Mouse (Mus musculus) T-helper 17 cell (primary cell): ENCODE measurements around the gene Epb41l4b.

Experiments used
- in situ Hi-C, 2 experiments: fragments of 300-600 bp; cut with MboI, MseI; formaldehyde crosslinking; loops; 1 replicate in 1 of 2; 2 replicates in 1 of 2; pipeline ENCODE4 v1.15.1; 2025; ENCODE audit warnings: high pct_unique_total_duplicates in 2 of 2

Epb41l4b gene

GRCm38 (mm10) chr4:57114617-57115592 lies 28.3 kb downstream of the Epb41l4b start:
- in situ Hi-C loops, result no loop called here

GRCm38 (mm10) chr4:57113472-57114216 lies 29.6 kb downstream of the Epb41l4b start:
- in situ Hi-C loops, result no loop called here

- in situ Hi-C loops, result no loop called here
Observed at GRCm38 (mm10) chr4:57111992-57112540, 31.2 kb downstream of the Epb41l4b start.

DNA sequence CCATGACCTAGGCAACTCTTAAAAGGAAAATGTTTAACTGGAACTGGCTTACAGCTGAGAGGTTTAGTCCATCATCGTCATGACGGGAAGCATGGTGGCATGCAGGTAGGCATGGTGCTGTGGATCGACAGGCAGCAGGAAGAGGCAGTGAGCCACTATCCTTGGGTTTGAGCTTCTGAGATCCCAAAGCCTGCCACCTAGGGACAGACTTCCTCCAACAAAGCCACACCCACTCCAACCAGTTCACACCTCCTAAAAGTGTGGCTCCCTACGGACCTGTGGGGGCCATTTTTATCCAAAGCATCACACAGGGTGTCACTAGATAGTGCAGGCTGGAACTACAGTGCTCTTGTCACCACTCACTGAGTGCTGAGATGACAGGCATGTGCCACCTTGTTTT lies 31.8 kb downstream of the Epb41l4b start:
- in situ Hi-C loops, result no loop called here

- in situ Hi-C loops, result no loop called here
Observed at GRCm38 (mm10) chr4:57109543-57109942, 33.7 kb downstream of the Epb41l4b start.

- in situ Hi-C loops, result no loop called here
Observed at GRCm38 (mm10) chr4:57105339-57105738, 37.9 kb downstream of the Epb41l4b start.

DNA sequence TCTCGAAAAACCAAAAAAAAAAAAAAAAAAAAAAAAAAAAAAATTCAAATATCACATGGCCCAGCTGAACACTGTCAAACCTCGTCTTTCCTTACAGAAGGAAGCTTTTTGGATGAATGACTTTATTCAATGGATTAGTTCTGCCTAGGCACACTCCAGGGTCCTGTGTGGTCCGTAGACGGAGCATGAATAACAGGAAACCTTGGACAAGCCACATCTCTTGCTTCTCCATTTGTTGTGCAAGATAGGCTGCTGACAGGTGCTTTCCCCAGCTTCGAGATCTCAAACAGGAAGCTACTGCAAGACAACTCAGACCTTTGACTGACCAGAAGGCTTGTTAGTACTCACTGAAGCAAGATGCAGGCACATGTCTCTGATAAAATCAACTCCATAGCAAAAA lies 39.4 kb downstream of the Epb41l4b start:
- in situ Hi-C loops, result no loop called here

GRCm38 (mm10) chr4:57101095-57101494 lies 42.1 kb downstream of the Epb41l4b start:
- in situ Hi-C loops, result no loop called here

DNA sequence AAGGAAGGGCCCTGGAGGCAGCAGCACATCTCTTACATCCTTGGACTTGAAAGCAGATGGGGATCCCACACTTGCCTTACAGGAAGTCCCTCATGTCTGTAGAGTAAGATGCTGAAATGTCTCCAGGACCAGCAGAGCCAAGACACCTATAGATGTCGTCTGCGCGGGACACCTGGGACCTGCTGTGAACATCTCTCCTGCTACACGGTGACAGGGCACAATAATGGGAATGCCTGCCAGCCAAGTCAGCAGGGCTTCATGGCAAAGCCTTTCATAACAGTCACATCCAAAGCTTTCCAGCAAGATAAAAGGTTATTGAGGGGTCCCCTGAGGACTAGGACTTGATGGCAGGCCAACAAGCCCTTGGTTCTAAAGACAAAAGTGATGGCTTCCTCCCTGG lies 45.8 kb downstream of the Epb41l4b start:
- in situ Hi-C loops, result loop anchor here in 1 of 2 experiments (10.0 kb wide), 1 partner anchor 983 kb away; no protein-coding TSS in a partner anchor

DNA sequence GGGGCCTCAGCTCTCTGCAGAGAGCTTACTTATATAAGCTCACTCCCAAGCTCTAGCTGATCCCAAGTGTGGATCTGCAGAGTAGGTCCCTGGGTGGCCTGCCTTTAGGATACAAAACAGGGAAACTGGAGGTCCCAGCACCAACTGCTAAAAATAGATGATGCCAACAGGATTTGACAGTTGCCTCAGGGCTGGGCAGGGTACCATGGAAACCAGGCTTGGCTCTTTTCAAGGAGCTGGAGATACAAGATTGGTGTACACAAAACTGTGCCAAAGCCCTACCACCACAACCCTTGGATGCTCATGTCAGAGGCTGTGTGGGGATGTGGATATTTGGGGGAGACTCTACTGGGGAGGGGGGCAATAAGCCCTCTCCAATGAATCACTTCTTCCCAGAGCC lies 47.7 kb downstream of the Epb41l4b start:
- in situ Hi-C loops, result loop anchor here in 1 of 2 experiments (10.0 kb wide), 1 partner anchor 981 kb away; no protein-coding TSS in a partner anchor

DNA sequence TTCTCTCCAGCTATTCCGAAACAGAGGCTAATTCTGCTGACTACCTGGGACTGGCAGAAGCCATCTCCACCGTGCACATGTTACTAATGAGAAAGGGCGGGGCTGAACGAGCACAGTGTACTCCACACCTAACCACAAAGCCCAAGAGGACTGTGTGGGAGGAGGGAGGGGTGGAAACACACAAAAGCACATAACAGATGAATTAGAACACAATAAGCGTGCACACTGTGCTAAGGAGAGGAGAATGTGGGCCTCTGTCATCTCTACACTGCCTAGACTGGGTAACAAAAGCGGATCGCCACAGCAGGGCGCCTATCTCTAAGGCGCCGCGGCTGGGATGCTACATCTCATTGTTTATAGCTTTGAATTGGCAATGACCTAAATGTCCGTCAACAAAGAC lies 51.9 kb downstream of the Epb41l4b start:
- in situ Hi-C loops, result loop anchor here in 1 of 2 experiments (10.0 kb wide), 1 partner anchor 977 kb away; no protein-coding TSS in a partner anchor

GRCm38 (mm10) chr4:57088301-57088700 lies 54.9 kb downstream of the Epb41l4b start:
- in situ Hi-C loops, result loop anchor here in 1 of 2 experiments (10.0 kb wide), 1 partner anchor 584 kb away; no protein-coding TSS in a partner anchor

DNA sequence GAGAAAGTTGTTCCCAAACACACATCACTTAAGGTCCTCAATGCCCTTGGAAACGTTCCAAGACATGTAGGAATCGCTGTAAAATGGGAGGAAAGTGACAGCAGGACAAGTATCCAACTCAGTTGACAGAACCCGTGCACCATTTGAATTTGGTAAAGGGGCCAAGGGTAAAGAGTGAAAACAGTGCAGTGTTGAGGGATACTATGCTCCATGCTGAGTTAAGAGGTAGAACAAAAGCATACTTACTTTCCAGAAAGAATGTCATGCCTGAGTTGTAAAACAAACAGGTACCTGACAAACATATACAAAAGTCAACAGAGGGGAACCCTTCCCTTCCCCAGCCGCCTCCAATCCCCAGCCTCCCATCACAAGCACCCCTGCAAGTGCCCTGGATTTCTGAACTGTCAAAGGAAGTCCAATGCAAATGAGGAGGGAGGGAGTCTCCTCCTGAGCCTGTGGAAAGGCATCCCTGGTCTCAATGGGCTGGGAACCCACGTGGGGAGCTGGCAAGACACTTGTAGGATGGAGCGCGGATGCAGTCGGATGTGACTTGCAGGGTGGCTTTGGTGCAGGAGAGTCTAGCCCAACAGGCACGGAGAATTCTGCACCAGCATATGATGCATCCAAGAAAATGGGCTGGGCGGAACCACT lies 57.4 kb downstream of the Epb41l4b start:
- in situ Hi-C loops, result loop anchor here in 1 of 2 experiments (10.0 kb wide), 1 partner anchor 581 kb away; no protein-coding TSS in a partner anchor

DNA sequence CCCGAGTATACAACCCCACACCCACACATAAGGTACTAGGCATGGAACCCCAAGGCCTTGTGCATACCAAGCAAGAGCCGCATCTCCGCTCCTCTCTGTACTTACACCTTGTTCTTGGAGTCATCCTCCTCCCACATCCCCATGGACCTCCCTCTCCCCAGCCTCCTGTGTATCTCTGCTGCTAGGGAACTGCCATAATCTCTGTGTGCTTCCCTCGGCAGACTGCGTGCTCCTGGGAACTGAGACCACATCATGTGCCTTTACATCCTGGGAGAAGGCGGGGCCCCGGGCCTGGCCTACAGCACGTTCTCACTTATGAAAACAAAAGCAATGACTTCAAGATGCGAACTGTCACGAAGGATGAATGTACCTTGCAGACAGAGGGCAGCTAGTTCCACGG lies 59.6 kb downstream of the Epb41l4b start:
- in situ Hi-C loops, result loop anchor here in 1 of 2 experiments (10.0 kb wide), 1 partner anchor 579 kb away; no protein-coding TSS in a partner anchor

DNA sequence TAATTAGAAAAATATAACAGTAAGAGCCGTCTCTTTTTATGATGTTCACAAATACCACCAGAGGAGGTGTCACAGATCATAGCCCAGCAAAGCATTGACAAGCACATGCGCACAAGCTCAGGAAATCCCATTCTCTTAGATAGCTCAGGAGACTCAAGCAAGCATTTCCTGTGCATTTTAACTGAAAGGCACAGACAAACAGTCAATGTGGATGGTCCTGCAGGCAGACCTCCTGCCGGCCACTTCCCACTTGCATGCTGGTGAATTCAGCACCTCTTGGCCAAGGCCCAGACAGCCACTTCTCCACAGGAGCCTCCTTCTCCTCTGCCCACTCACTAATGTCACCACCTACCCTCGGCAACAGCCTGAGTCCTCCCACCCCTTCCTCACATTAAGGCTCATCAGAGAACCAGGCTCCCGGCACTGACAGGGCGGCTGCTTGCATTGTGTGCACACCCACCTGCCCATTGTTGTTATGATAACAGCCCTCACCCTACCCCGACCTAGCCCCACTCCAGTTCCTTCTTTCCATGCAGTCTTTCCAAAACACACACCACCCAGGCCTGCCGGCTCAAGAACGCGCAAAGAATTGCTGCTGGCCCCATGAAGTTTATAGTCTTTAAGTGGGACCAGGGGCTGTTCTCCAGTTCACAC lies 60.3 kb downstream of the Epb41l4b start:
- in situ Hi-C loops, result loop anchor here in 1 of 2 experiments (10.0 kb wide), 1 partner anchor 578 kb away; no protein-coding TSS in a partner anchor

- in situ Hi-C loops, result loop anchor here in 1 of 2 experiments (10.0 kb wide), 1 partner anchor 577 kb away; no protein-coding TSS in a partner anchor
Observed at GRCm38 (mm10) chr4:57081463-57081862, 61.8 kb downstream of the Epb41l4b start.

GRCm38 (mm10) chr4:57073843-57074242 lies 69.4 kb downstream of the Epb41l4b start:
- in situ Hi-C loops, result no loop called here

- in situ Hi-C loops, result no loop called here
Observed at GRCm38 (mm10) chr4:57073174-57073573, 70.1 kb downstream of the Epb41l4b start.

DNA sequence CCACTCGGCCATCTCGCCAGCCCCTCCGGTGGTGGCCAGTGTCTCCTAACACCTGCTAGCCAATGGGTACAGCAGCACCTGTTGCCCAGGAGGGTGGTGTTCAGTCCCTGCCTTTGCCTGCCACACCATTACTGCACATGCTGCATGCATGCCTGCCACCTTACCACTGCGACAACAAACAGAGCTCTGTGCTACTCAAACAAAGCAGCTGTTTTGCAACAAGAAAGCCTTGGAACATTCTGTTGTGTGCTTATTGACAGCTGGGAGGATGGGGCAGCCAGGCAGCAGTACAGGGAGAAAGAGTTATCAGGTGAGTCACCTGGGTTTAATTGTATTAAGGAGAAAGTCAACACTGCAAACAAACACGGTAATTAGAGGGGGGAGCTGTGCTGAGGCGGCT lies 72.6 kb downstream of the Epb41l4b start:
- in situ Hi-C loops, result no loop called here

- in situ Hi-C loops, result no loop called here
Observed at GRCm38 (mm10) chr4:57068397-57068796, 74.8 kb downstream of the Epb41l4b start.
